Mouse (Mus musculus): ENCODE results near the gene Aff4.

Aff4 gene

GRCm38 (mm10) chr11:53458996-53459395 lies 108.4 kb downstream of the Aff4 start:
- DNase-seq (ENCODE audit: low spot score in 2 of 2) = no peak

- no peak for DNase-seq (ENCODE audit: low spot score in 2 of 2)
Observed at GRCm38 (mm10) chr11:53460192-53460591, 109.6 kb downstream of the Aff4 start.

GRCm38 (mm10) chr11:53461727-53462126 lies 111.1 kb downstream of the Aff4 start:
- DNase-seq (ENCODE audit: low spot score in 2 of 2) = no peak

- DNase-seq (ENCODE audit: low spot score in 2 of 2) = peak; percentile 67 to 74
Observed at GRCm38 (mm10) chr11:53463551-53464424, 113.2 kb downstream of the Aff4 start.

GRCm38 (mm10) chr11:53466231-53466971 lies 115.8 kb downstream of the Aff4 start:
- DNase-seq (ENCODE audit: low spot score in 2 of 2) = peak; percentile 86 to 87

- DNase-seq (ENCODE audit: low spot score in 2 of 2) = peak; percentile 25 to 53
Observed at GRCm38 (mm10) chr11:53469294-53469967, 118.8 kb downstream of the Aff4 start.

- peak; percentile 97 to 98 for DNase-seq (ENCODE audit: low spot score in 2 of 2)
Observed at GRCm38 (mm10) chr11:53469968-53470695, 119.5 kb downstream of the Aff4 start, which contains the start of gene Gm9837. Gene Gm9837 (minus strand): TSS chr11:53470479.

Data from right cerebral cortex, adult 2 months (tissue).